Mouse (Mus musculus) lung, postnatal 25 days (tissue): ENCODE results near the gene Brip1.
A peak's percentile ranks its signal among the peaks of the same experiment; 100 is the strongest.
"Not testable (repeated sequence)": the region's sequence is repeated elsewhere in the genome, so short reads cannot be mapped to it uniquely, and the experiment has no call there.

Experiments used
- DNase-seq: peaks from one replicate; pipeline ENCODE4 v3.0.0; 2022; ENCODE audit warnings: low spot score

Brip1 gene

DNA sequence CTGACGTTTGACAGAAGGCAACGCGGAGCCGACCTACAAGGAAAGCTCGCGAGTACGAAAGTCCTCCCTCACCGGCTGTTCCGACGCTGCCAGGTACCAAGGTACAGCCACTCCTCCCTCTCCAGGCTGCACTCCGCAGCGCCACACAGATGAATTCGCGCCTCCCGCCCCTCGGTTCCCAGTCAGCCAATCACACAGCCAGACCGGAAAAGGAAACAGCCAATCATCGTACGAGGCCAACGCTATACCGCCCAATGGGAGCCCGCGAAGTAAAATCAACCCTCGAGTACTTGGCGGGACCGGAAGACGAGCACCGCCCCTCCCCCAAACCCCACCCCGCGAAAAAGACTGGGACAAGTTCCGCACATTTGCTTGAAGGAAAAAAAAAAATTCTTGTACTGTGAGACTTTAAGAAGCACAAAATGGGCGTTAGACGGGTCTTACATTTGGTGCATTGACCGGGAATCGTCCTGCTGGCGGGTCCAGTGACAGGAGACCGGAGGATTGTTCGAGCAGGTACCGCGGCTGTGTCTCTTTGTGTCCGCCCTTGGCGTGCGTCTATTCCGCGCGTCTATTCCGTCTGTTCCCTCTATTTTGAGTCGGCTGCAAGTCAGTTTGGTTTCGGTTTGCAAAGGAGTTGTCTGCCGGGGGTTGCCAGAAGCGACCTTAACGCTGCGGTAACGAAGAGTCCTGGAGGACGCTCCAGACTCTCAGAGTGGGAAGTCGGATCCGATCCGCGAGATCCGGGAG is at the start of gene Brip1:
TSS of gene Brip1 (minus strand) at position 157 of the 750 bp plus-strand sequence.
- DNase-seq: peak; percentile 94

DNA sequence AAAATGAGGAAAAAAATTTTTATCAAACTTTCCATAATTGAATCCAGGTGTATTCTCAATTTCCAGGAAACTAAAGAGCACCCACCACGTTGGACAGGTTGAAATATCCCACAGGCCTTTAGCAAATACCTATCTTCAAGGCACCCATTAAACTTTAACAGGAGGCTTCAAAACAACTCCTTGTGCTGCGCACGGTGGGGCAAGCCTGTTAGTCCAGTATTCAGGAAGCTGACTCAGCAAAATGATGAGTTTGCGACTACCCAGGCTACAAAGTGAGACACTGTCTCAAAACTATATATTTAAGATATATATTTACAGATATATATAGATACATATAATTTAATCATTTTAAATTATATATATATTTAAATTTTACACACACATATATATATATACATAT is 31.5 kb upstream of the Brip1 start:
- DNase-seq: no peak

DNA sequence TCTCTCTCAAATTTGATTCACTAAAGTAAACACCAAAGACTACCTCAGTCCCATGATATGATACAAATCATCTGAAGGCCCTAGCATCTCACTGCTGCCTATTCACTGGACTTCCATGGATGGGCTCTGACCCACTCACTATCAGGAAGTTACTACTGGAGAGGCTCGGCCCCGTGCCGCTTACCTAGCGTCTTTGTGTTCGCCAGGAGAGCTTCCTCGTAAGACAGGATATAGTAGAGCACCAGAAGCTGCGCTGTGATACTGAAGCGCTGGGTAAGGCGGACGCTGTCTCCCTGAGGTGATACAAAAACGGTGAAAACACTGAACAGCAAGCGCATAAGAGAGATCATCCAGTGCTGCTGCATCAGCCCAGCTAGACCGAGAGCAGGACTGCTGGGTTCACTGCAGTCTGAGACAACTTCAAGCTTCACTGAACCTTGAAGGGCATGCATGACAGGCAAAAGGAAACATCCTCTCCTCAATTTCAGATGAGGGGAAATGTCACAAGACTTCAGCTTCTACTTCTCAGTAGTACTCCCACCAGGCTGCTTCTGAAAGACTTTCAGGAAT is 30.9 kb upstream of the Brip1 start:
- DNase-seq: no peak

DNA sequence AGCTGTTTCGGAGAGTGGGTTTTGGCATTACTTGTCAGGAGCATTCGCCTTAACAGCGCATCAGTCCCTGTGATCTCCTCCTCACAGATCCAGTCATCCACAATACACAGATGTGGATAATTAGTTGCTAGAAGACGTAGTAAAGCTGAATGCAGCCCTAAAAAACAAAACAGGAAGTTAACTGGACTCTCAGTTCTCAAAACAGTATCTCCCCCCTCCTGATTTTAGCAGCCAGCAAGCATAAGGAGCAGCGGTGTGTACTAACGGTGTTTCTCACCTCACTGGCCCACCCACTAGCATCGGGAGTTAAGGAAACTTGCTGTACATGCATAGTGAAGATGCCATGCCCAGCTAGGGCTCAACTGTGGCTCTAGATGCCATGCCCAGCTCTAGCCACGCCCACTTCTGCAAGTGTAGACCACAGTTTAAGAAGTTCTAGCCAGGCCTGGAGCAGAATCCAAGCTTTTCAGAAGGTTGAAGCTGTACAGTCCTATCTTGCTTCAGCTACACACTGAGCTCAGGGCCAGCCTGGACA is 25.7 kb upstream of the Brip1 start:
- no peak for DNase-seq

DNA sequence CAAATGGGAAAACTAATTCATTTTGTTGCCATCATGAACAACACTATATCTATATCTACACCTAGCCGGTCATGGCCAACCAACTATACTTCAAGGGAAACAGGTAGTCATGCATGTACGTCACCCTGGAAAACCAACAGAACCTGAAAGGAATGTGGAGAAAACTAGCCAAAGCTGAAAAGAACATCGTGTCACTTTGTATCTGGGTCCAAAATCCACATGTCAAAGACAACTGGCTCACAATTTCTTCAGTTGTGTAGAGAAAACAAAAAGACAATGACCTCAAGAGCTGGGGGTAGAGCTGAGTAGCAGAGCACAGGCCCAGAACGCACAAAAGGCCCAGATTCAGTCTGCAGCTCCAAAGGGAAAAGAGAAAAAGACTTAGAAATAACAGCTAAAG is 24.8 kb upstream of the Brip1 start:
- DNase-seq: no peak

DNA sequence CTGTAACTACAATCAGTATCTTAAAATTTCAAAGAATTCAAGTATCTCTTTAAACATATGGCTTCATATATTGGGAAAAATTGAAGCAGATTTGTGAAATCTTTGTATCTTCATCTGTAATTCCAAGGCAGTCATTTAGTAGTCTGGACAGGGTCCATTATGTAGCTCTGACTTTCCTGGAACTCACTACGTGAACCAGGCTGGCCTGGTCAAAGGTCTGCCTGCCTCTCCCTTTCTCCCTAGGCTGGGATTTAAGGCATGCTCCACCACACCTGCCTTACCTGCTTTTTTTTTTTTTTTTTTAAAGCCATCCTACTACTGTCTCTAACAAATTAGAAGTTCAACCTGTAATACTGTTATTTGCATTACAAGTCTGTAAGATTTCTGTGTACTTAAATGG is 10.8 kb upstream of the Brip1 start:
- no peak for DNase-seq

DNA sequence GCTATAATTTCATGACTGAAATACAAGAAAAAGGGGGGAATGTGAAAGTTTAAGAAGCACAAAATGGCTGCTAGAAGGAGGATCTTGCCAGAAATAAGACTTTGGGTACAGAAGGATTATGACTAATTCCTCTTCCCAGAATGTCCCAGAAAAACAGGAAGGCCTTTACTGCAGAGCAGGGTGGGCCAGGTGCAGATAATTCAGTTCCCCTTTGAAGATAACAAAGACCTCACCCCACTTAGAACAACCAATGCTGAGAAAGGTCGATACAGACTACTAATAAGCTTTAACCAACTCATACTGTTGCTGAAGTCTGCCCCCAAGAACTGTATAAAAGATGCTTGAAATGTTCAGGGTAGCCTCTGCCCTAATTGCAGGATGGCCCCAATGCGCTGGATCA is 8.1 kb upstream of the Brip1 start:
- no peak for DNase-seq

DNA sequence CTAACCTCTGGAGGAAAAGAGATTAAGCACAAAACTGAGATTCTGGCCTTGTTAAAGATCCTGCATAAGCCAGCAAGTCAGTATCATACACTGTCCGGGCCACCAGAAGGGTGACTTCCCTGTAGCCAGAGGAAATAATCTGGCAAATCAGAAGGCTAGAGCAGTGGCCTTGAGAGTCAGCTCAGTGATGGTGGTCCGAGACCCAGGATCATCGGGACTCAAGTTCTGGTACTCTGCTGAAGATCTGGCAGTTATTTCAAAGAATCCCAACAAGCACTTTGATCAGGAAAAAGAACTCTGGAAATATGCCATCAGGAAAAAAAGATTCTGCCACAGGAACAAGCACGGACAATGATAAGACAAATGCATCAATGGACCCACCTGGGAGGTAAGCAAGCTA is 4.9 kb upstream of the Brip1 start:
- no peak for DNase-seq

DNA sequence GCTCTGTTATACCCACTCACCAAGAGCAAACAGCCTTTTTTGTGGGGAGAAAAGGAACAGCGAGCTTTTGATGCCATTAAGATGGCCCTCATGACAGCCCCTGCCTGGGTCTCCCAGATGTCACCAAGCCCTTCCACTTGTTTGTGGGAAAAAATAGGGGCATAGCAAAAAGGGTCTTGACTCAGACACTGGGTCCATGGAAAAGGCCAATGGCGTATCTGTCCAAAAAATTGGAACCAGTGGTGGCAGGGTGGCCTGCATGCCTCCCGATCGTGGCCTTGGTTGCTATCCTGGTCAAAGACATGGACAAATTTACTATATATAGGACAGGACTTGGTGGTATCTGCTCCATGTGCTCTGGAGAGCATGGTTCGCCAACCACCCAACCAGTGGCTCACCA is 4.0 kb upstream of the Brip1 start:
- no peak for DNase-seq

DNA sequence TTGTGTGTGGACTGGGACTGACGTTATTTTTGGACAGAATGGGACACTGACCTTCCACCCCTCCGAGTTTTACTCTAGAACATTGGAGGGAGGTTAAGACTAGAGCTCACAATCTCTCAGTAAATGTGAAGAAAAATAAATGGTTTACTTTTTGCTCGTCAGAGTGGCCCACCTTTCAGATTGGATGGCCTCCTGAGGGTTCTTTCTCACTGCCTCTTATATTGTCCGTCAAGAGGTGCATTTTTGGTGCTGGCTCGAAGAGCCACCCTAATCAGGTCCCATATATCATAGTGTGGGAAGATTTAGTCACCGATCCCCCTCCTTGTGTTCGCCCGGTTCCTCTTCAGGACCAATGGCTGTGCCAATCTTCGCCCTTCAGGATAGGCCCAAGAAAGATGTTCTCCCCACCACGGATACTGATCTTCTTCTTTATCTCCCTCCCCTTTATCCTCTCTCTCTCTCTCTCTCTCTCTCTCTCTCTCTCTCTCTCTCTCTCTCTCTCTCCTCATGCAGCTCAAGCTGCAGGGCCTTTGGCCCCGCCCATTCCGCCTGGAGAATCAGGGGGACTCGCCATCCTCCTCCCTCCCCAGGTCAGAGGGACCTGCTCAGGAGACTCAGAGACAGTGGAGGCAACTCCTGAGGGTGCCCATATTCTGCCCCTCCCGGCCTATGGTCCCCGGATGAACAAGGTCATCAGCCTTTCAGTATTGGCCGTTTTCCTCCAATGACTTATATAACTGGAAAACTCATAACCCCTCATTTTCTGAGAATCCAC is 1.1 kb upstream of the Brip1 start:
- DNase-seq: no peak

DNA sequence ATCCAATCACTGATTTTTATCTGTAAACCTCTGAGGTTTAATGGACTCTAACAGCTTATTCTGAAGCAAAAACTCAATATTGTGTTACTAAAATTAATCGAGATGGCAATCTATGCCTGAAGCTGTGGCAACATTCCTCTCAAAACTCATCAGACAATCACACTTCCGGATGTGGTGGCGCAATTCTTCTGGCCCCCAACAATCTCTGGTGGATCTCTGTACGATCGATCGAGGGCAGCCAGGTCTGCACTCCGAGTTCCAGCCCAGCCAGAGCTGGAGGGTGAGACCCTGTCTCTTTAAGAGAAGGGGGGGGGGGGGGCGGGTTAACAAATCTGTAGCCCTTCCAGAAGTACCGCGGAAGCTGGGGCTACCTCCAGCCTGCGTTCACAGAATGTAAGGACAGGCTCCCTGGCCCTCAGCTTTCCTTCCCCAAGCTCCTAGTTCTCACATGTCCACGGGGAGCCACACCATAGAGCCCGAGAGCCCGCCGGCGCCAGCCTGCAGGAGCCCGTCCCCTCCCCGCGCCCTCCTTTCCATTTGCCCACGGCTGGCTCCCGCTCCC is 452 bp downstream of the Brip1 start:
- DNase-seq: no peak

DNA sequence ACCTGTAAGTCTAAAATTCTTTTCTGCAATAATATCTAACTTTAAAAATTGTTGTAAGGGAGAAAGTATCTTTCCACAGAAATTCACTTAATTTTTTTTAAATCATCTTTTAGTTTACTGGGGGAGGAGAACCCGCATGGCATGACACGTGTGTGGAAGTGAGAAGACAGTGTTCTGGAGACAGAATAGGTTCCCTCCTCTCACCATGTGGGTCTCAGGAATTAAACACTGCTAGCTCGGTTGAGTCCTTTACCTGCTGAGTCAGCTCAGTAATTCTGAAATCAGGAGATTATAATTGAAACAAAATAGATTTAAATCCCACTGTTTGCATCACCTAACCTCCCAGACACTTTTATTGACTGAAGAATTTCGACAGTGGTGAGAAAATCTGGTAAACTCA is 1.3 kb downstream of the Brip1 start:
- DNase-seq: no peak

DNA sequence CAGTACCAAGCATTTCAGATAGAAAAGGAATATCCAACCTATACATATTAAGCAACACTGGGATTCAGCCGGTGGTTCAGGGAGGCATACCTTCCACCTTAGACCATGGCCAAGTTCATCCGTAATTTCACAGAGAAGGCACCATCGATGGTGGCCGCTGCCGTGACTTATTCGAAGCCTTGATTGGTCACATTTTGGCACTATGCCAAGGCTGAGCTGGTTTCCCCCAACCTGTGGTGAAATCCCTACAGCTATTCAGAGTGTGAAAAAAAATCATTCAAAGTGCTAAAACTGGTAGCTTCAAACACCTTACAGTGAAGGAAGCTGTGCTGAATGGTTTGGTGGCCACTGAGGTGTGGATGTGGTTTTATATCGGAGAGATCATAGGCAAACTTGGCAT is 15.8 kb downstream of the Brip1 start:
- not testable (repeated sequence) for DNase-seq

DNA sequence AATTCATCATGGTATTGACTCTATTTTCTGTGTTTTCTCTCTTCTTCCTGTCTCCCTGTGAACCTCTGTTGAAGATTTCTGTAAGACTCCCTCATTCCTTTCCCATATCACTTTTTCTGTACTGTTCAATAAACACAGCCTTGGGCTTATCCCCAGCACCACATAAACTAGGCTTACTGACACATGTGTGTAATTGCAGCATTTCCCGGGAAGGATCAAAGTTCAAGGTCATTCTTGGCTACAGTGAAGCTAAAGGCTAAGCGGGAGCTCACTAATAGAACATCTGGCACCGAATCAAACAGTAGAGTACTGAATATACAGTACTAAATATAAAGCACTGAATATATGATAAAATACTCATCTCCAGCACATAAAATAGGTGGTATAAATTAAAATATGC is 25.2 kb downstream of the Brip1 start:
- no peak for DNase-seq

DNA sequence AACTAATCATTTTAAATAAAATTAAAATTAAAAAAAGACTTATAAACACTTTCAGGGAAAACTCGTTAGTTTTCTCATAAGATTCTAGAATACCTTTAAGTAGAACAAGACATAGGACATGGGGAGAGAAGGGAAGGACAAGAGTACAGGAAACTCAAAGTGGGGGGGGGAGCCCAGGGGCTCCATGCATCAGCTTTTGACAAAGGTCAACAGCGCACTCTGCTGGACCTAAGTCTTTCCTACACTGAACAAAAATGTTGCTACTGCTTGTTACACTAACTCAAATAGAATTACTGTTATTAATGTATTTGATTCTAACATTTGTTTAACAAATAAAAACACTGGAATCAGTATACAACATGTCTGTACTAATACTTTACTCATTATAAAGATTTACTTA is 26.8 kb downstream of the Brip1 start:
- peak; percentile 63 for DNase-seq

DNA sequence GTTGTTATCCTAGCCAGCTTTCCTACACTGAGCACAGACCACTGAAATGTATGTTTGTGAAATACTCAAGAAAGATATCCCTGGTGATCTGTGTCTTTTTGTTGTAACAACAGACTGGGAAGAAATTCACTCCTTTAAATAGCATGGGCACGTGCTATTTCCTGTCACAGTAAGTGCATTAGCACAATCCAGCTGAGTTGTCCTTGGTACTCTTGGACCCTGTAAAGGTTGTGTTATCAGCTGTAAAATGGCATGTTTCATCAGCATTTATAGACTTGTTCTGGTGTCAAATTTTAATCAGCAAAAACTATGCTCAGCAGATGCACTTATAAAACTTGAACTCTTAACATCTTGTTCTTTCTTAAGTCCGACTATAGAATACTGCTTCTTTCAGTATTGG is 30.2 kb downstream of the Brip1 start:
- DNase-seq: no peak

DNA sequence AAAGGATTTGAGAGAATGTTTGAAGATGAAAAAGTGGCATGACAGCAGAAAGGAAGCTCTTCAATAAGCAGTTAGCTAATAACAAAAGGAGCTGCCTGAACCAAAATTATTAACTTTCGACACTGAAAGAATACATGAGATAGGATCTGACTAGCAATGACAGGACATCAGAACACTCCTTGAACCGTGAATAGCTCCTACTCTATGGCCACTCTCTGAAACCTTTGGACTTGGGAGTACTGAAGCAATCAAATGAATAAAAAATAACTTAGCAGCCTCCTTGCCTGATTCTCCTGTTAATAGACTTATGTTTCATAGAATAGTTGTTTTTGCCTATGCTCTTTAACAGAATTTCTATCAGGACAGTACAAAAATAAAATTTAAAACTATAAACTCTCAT is 40.7 kb downstream of the Brip1 start:
- DNase-seq: no peak

DNA sequence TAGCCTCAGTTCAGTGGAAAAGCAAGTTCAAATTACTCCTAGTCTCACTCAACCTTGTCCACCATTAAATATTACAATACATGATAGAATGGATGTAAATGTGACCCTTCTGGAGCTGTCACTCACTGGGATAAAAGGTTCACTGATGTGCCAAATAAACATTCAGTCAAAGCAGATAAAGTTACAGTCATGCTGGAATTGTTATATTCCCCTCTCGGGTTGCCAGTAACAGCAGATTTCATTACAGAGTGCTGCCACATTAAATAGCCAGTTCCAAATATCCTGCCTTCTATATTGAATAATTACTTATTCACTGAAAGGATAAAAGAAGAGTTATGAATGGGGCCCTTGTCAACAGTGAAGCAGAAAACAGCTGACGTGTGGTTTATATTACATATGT is 42.0 kb downstream of the Brip1 start:
- DNase-seq: no peak

DNA sequence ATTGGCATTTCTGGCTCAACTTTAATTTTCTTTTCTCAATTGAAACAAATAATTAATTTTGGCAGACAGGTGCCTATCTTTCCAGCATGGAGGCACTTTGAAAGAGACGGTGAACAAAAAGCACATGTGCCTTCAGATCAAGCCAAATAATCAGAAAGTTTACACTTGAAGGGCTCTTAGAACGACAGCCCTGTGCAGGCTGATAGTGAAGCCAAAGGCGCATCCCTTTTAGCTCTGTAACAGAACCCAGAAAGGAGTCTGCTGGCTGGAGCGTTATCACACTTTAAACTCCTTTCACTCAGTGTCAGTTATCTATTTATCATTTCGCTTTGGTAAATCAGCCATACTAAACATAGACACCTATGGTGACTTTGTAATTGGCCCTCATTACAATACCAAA is 45.4 kb downstream of the Brip1 start:
- no peak for DNase-seq

DNA sequence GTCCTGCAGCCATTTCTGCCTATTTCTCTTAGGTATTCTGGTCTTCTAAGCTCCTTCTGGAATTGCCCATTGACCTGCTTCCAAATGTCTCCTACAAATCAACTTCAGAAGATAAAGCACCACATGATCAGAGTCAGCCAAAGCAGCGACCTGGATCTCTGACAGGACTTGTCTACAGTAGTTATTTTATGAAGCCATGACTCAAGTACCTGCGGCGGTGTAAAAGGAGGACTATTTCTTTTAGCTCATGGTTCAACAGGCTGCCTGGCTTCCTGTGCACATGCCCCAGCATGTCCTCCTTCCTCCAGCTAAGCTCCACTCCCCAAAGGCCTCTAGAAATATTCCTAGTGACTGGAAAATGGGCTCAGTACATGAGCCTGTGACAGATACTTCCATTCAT is 69.7 kb downstream of the Brip1 start:
- no peak for DNase-seq

DNA sequence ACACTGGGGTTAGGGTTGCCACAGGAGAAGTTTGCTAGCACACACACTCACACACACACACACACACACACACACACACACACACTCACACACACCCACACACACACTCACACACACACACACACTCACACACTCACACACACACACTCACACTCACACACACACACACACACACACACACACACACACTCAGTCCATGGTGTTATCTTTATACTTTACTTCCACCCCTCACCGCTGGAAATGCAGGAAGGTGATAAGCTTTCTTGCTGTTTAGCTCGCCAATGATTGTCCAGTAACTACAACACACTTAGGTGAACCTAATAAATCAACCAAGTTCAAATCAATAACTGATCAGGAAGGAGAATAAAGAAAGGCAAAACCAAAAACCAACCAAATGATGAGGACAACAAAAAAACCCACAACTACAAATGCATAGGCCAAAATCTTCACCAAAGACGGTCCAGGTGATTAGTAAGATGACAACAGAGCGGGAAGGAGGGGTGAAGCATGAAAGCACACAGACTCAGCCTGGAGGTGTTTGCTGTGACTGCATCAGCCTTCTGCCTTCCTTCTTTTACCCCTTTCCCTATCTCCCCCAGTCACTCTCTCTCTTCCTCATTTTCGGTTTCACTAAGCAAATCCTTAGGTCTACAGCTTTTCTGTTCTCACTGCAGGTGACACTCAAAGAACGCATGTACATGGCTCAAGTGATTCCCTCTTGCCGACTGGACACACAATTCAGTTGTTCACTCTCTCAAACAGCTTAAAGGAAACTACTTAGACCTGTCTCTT is 83.7 kb downstream of the Brip1 start:
- no peak for DNase-seq

DNA sequence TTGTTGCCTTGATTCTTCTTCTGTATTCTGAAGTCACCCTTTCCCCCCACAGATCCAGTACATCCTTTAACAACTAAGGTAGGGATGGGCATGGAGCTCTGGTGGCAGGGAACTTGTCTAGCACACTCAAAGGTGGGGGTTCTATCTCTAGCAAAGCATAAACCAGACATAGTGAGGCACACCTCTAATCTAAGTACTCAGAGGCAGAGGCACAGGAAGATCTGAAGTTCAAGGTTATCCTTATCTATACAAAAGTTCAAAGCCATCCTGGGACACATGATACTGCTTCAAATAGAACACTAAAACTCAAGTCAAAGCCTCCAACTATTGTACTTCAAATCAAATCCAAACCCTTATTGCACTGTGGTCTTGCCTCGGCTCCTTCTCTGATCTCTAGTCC is 85.0 kb downstream of the Brip1 start:
- DNase-seq: no peak
